Comparison of ENCODE assay signal across 8 mouse cellular contexts in the genomic region with DNA sequence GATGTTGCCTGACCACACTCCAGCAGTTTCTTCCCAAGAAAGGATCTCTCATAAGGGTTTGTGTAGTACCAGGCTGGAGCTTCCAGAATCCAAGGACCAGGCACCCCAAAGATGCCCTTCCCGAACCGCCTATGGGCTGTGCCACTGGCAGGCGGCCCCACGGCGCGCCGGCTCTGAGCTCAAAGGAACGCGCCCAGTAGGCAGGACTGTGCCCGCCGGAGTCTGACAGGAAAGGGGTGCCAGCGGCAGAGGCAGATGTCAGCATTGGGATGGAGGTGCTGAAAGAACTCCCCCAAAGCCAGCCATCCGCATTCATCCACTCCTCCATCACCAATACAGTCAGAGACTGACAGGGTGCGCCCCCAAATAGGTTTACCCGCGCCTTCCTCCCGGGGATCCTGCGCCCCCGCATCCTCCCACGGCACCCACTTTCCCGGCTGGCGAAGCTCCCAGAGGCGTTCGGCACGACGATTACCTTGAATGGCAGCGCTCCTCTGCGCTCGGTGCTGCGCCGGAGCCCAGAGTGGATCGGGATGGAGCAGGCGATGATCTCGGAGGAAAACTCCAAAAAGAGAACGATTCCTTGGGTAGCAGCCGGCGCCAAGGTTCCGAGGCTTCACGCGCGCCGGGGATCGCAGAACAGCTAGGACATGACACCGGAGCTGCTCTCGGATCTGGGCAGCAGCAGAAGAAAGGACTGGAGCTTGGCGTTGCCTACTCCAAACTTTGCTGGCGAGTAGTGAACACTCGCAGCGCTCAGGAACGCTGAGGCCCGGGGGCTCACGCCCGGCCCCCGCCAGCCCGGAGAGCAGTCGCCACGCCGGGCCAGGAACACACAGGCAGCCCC.
DNase-seq lines count a peak whose midpoint lies in the region; ATAC-seq and TF ChIP-seq lines count a peak whose summit lies in the region.

No protein-coding gene starts in this region.

- no peaks in the 10 kb centered on the region for H3K27me3 ChIP-seq in kidney, postnatal 0 days (ENCODE audit: insufficient read depth, low read length)
- H3K27me3 ChIP-seq in liver, embryonic 15.5 days = peaks cover 66% of the 10 kb centered on the region

- peaks cover 13% of the 10 kb centered on the region for H3K4me1 ChIP-seq in kidney, postnatal 0 days (replicated peaks; ENCODE audit: insufficient read depth, low read length)
- H3K4me1 ChIP-seq in liver, embryonic 15.5 days (replicated peaks) = no peaks in the 10 kb centered on the region

- peak overlapping the region; percentile 79 for H3K9ac ChIP-seq in kidney, postnatal 0 days (ENCODE audit: low read depth, low read length)
- H3K9ac ChIP-seq in liver, embryonic 15.5 days = peak overlapping the region; percentile 30; the same call in 1 of the 2 replicates

- peak overlapping the region; percentile 91 for H3K27ac ChIP-seq in kidney, postnatal 0 days
- H3K27ac ChIP-seq in liver, embryonic 15.5 days (replicated peaks) = no peak overlapping the region

- H3K36me3 ChIP-seq in kidney, postnatal 0 days (ENCODE audit: insufficient read depth, low read length) = no peaks in the 10 kb centered on the region
- H3K36me3 ChIP-seq in liver, embryonic 15.5 days (replicated peaks) = no peaks in the 10 kb centered on the region

- no peaks in the 10 kb centered on the region for H3K9me3 ChIP-seq in kidney, postnatal 0 days (replicated peaks; ENCODE audit: low read length)
- H3K9me3 ChIP-seq in liver, embryonic 15.5 days (replicated peaks) = no peaks in the 10 kb centered on the region

- TF ChIP-seq CTCF in kidney, postnatal 0 days (IDR thresholded peaks at IDR 0.05; ENCODE audit: low read depth) = no peak

- peak; percentile 16 to 17 for DNase-seq in cerebellum, postnatal 25 days
- no peak for DNase-seq in cerebellum, adult 9-10 months
- DNase-seq in adrenal gland, postnatal 10 days = peak; percentile 64
- peak; percentile 35 for DNase-seq in gastrocnemius, postnatal 10 days
- DNase-seq in kidney, postnatal 0 days (ENCODE audit: low spot score) = peak; percentile 81
- peak; percentile 51 for DNase-seq in ovary, postnatal 36 days (ENCODE audit: low spot score)
- DNase-seq in cerebellum, adult 9-11 months = no peak

- no peak for ATAC-seq in kidney, postnatal 0 days (replicated peaks; ENCODE audit: low FRiP score, low read depth)
- ATAC-seq in liver, embryonic 15.5 days (ENCODE audit: insufficient read depth) = peak; percentile 23; the same call in 1 of the 2 replicates

- under 1% methylated on average over 51 of the region's 58 CpGs for WGBS in kidney, postnatal 0 days
- WGBS in liver, embryonic 15.5 days (ENCODE audit: insufficient replicate concordance) = 1% methylated on average over 58 of the region's 58 CpGs

- peak overlapping the region; percentile 80 for H3K4me2 ChIP-seq in kidney, postnatal 0 days (ENCODE audit: low read length)
- H3K4me2 ChIP-seq in liver, embryonic 15.5 days = peak overlapping the region; percentile 58

- peak overlapping the region; percentile 84 for H3K4me3 ChIP-seq in kidney, postnatal 0 days (replicated peaks; ENCODE audit: low read depth, low read length)
- H3K4me3 ChIP-seq in liver, embryonic 15.5 days (replicated peaks) = peak overlapping the region; percentile 56

Comparison
In these comparisons a context has a peak if more than half of its experiments do, and no peak if none do; other contexts are left out.
1. DNase-seq: peak in cerebellum, postnatal 25 days (2 of 2), adrenal gland, postnatal 10 days (single experiment), gastrocnemius, postnatal 10 days (single experiment), kidney, postnatal 0 days (single experiment) and ovary, postnatal 36 days (single experiment); none in cerebellum, adult 9-10 months (single experiment) and cerebellum, adult 9-11 months (single experiment).